Mouse (Mus musculus) liver, embryonic 16.5 days (tissue): ENCODE results near the gene Aqp3. TPM values are rescaled to one million over a fixed set of nuclear protein-coding genes. Genes with fewer than 3 reads are reported as not detected.

Experiments used
- ATAC-seq: fragments of 200-750 bp; cut with Nextera tagmentation; 2 replicates; pipeline ENCODE4 v1.8.0; 2017; ENCODE audit warnings: low read depth, mild to moderate bottlenecking, moderate number of reproducible peaks, moderate library complexity
- H3K27ac ChIP-seq: fragments of 300-500 bp; sonication (generic); 2 replicates; pipeline ENCODE4 v1.5.1; 2014; ENCODE audit warnings: mild to moderate bottlenecking, low read length
- H3K27me3 ChIP-seq: fragments of 300-500 bp; sonication (generic); 2 replicates; pipeline ENCODE4 v1.6.1; 2014; ENCODE audit warnings: low read depth, low read length, mixed read lengths; ENCODE audit not compliant: control insufficient read depth, insufficient read depth
- H3K36me3 ChIP-seq: fragments of 300-500 bp; sonication (generic); 2 replicates; pipeline ENCODE4 v1.6.1; 2014; ENCODE audit warnings: mild to moderate bottlenecking; ENCODE audit not compliant: control insufficient read depth, insufficient read depth
- H3K4me1 ChIP-seq: fragments of 300-500 bp; sonication (generic); 2 replicates; pipeline ENCODE4 v1.6.1; 2014; ENCODE audit warnings: low read depth, low read length, mixed read lengths; ENCODE audit not compliant: control insufficient read depth
- H3K4me2 ChIP-seq: fragments of 300-500 bp; sonication (generic); 2 replicates; pipeline ENCODE4 v1.6.1; 2014; ENCODE audit warnings: low read depth, low read length, mixed read lengths
- H3K4me3 ChIP-seq: fragments of 300-500 bp; sonication (generic); 2 replicates; pipeline ENCODE4 v1.5.1; 2014; ENCODE audit warnings: low read depth, mild to moderate bottlenecking, low read length
- H3K9ac ChIP-seq: fragments of 300-500 bp; sonication (generic); 2 replicates; pipeline ENCODE4 v1.6.1; 2014; ENCODE audit warnings: low read depth, low read length
- H3K9me3 ChIP-seq: fragments of 300-500 bp; sonication (generic); replicated peaks from 2 replicates; pipeline ENCODE4 v1.6.1; 2016; ENCODE audit warnings: low read length; ENCODE audit not compliant: control insufficient read depth
- WGBS: fragments of 180-500 bp; shearing (Covaris S2); extraction: QIAGEN DNeasy Blood & Tissue Kit; methylation state at CpG from one replicate; pipeline ENCODE4 v1.1.7; 2014; ENCODE audit not compliant: insufficient replicate concordance; 5-methylcytosine and 5-hydroxymethylcytosine counted together
- polyA plus RNA-seq: library from polyadenylated mRNA; unstranded; fragments of >200 nt; fragmentation: Nextera tagmentation; extraction: Ambion mirVana; gene quantifications from 2 replicates; pipeline ENCODE4 v1.2.1, GENCODE M21; 2015

Aqp3 gene
- polyA plus RNA-seq, 1 experiment from 2014 or later = 10.4 TPM

GRCm38 (mm10) chr4:41115074-41115473 is 17.1 kb upstream of the Aqp3 start:
- Histone ChIP-seq H3K27ac (no peak overlapping the region), H3K27me3 (no peaks in the 10 kb centered on the region), H3K9me3 (no peaks in the 10 kb centered on the region), H3K4me3 (no peak overlapping the region), H3K9ac (no peak overlapping the region), H3K4me2 (no peak overlapping the region), H3K4me1 (no peaks in the 10 kb centered on the region), H3K36me3 (peaks cover 27% of the 10 kb centered on the region)
- ATAC-seq = no peak
- 84% methylated on average over 6 of the region's 6 CpGs for WGBS

DNA sequence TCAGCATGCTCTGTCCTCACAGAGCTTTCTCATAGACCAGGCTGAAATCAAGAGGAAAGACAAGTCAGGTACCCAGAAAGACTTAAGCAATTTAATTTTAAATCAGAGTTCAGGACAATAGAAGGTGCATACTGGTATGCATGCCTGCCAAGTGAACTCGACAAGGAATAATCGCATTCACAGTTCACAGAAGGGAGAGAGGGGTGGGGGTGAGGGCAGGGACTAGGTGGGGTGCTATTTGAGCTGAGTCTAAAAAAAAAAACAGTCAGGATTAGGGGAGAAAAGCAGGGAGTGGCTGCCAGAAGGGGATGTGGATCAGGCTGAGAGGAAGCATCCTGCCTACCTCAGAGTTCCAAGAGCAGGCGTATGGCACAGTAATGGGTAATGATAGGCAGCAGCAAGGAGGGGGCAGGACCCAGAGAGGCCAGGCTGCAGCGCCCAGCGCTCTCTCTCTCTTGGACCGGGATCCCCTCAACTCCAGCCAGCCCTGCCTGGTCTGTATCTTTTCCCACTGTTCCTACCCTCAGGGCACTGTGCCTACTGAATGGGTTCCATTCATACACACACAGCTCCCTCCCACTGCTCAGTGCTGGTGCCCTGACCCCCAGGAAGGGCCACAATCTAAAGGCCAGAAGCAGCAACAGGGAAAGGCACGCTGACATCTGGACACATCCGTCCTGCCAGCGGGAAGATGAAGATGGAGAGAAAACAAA is 16.5 kb upstream of the Aqp3 start:
- Histone ChIP-seq H3K9me3 (no peaks in the 10 kb centered on the region), H3K9ac (no peak overlapping the region), H3K27me3 (no peaks in the 10 kb centered on the region), H3K4me2 (no peak overlapping the region), H3K4me3 (no peak overlapping the region), H3K4me1 (no peaks in the 10 kb centered on the region), H3K27ac (no peak overlapping the region), H3K36me3 (peaks cover 23% of the 10 kb centered on the region)
- 85% methylated on average over 9 of the region's 9 CpGs for WGBS
- no peak for ATAC-seq

- H3K4me3 ChIP-seq = no peak overlapping the region
- H3K27me3 ChIP-seq = no peaks in the 10 kb centered on the region
- H3K9me3 ChIP-seq = no peaks in the 10 kb centered on the region
- H3K27ac ChIP-seq = no peak overlapping the region
- H3K9ac ChIP-seq = no peak overlapping the region
- WGBS = 52% methylated on average over 10 of the region's 10 CpGs
- no peaks in the 10 kb centered on the region for H3K4me1 ChIP-seq
- H3K4me2 ChIP-seq = no peak overlapping the region
- H3K36me3 ChIP-seq = no peaks in the 10 kb centered on the region
- ATAC-seq = no peak
Measured at GRCm38 (mm10) chr4:41108717-41109425, 10.9 kb upstream of the Aqp3 start.

DNA sequence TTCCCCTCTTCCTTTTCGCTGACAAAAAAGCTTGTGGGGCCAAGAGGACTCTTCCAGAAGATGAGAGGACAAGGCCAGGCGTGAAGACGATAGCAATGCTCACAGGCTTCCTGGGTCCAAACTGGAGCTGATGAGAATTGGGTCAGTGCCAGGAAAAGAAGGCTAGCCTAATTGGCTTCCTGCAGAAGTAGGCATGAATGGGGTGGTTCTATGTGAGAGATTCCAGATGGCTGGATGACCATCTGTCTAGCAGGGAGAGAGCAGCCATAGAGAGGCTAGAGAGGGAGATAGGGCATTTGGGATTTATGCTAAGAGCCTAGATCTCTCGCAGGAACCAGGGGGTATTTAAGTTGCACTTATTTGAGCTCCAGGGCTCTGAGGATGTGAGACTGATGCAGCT is 9.5 kb upstream of the Aqp3 start:
- H3K36me3 ChIP-seq = no peaks in the 10 kb centered on the region
- no peaks in the 10 kb centered on the region for H3K27me3 ChIP-seq
- no peaks in the 10 kb centered on the region for H3K4me1 ChIP-seq
- no peak overlapping the region for H3K4me3 ChIP-seq
- WGBS = 63% methylated on average over 4 of the region's 4 CpGs
- no peak overlapping the region for H3K4me2 ChIP-seq
- H3K9me3 ChIP-seq = no peaks in the 10 kb centered on the region
- ATAC-seq = no peak
- H3K9ac ChIP-seq = no peak overlapping the region
- H3K27ac ChIP-seq = no peak overlapping the region

- Histone ChIP-seq H3K4me3 (no peak overlapping the region), H3K36me3 (no peaks in the 10 kb centered on the region), H3K27ac (no peak overlapping the region), H3K4me1 (peaks cover 9% of the 10 kb centered on the region), H3K9me3 (no peaks in the 10 kb centered on the region), H3K27me3 (peaks cover 17% of the 10 kb centered on the region), H3K9ac (no peak overlapping the region), H3K4me2 (no peak overlapping the region)
- ATAC-seq = no peak
Measured at GRCm38 (mm10) chr4:41102901-41103300, 4.9 kb upstream of the Aqp3 start.

DNA sequence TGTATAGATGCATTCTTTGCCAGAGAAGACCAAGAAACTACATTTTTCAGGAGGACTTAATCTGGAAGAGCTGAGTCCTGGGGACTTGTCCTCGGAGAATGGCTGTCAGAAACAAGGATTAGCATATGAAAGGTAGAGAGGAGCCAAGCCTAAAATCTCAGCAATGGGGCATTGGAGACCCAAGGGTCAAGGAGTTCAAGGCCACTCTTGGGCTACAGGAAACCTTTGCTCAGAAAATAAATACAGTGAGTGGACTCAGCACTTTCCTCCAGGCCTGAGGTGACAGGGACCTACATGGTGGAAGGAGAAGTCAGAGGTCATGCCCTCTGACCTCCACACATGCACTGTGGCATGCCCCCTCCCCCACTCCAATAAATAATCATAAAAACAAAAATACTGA is 3.0 kb upstream of the Aqp3 start:
- 31% methylated on average over 1 of the region's 1 CpGs for WGBS
- H3K27ac ChIP-seq = no peak overlapping the region
- H3K4me2 ChIP-seq = no peak overlapping the region
- H3K9me3 ChIP-seq = no peaks in the 10 kb centered on the region
- ATAC-seq = no peak
- no peaks in the 10 kb centered on the region for H3K36me3 ChIP-seq
- H3K27me3 ChIP-seq = peaks cover 25% of the 10 kb centered on the region
- H3K9ac ChIP-seq = no peak overlapping the region
- no peak overlapping the region for H3K4me3 ChIP-seq
- peaks cover 28% of the 10 kb centered on the region for H3K4me1 ChIP-seq

GRCm38 (mm10) chr4:41098577-41098951 is 581 bp upstream of the Aqp3 start:
- no peak overlapping the region for H3K27ac ChIP-seq
- peaks cover 34% of the 10 kb centered on the region for H3K4me1 ChIP-seq
- H3K9me3 ChIP-seq = no peaks in the 10 kb centered on the region
- no peak for ATAC-seq
- H3K4me3 ChIP-seq = peak overlapping the region; percentile 64
- peaks cover 25% of the 10 kb centered on the region for H3K27me3 ChIP-seq
- no peaks in the 10 kb centered on the region for H3K36me3 ChIP-seq
- peak overlapping the region; percentile 87 for H3K4me2 ChIP-seq
- no peak overlapping the region for H3K9ac ChIP-seq
- 16% methylated on average over 11 of the region's 11 CpGs for WGBS

- Histone ChIP-seq H3K4me3 (peak overlapping the region; percentile 64), H3K4me1 (peaks cover 34% of the 10 kb centered on the region), H3K27ac (peak overlapping the region; percentile 58; the same call in 1 of the 2 replicates), H3K9ac (peak overlapping the region; percentile 65), H3K4me2 (peak overlapping the region; percentile 87), H3K27me3 (peaks cover 25% of the 10 kb centered on the region), H3K36me3 (no peaks in the 10 kb centered on the region), H3K9me3 (no peaks in the 10 kb centered on the region)
- WGBS = 37% methylated on average over 13 of the region's 13 CpGs
- no peak for ATAC-seq
Measured at GRCm38 (mm10) chr4:41097381-41097780, 602 bp downstream of the Aqp3 start.

GRCm38 (mm10) chr4:41096794-41097193 is 1.2 kb downstream of the Aqp3 start:
- Histone ChIP-seq H3K4me2 (peak overlapping the region; percentile 87), H3K27me3 (peaks cover 25% of the 10 kb centered on the region), H3K9ac (peak overlapping the region; percentile 65), H3K9me3 (no peaks in the 10 kb centered on the region), H3K4me3 (peak overlapping the region; percentile 64), H3K36me3 (no peaks in the 10 kb centered on the region), H3K4me1 (peaks cover 34% of the 10 kb centered on the region), H3K27ac (peak overlapping the region; percentile 58; the same call in 1 of the 2 replicates)
- WGBS = 24% methylated on average over 5 of the region's 5 CpGs
- peak; percentile 76 for ATAC-seq
